Mouse (Mus musculus): ENCODE results near the gene Gm21852. TPM values are rescaled to one million over a fixed set of nuclear protein-coding genes. Genes with fewer than 3 reads are reported as not detected.

Gm21852 gene
- not detected in 2 replicates for polyA plus RNA-seq (2015; fragmentation: Nextera tagmentation; extraction: Ambion mirVana)

DNA sequence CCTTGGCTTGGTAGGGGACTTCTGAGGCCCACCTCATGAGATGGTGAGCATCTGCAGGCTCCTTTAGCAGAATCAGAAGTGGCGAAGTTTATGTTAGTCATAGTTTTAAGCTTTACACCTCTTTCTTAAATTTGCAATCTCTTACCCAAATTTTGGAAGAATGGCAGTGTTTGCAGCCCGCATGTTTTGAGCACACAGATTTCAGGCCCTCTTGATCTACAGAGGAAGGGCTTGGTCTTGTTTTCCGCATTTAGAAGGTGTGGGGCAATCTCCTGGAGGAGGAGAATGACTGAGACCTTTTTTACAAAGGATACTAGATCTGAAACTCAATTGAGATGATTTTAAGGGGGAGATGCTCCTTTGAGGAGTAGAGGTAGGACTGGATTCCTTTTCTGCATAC lies at the start of gene Gm21852:
Gene Gm21852, minus strand, starts transcription at position 101 of the 400 bp plus-strand sequence.

Small RNA genes lying within 50 kb of the gene (microRNA-seq; reads per million reads assigned to microRNA genes)
- gene Gm27466 (not detected), gene Gm28018 (not detected)

Other genes starting within 250 kb of the Gm21852 start
- gene Gm21797, start 123.8 kb upstream of the Gm21852 start, polyA plus RNA-seq (2015; fragmentation: Nextera tagmentation; extraction: Ambion mirVana) = not detected in 2 replicates
- gene Gm20795, start 152.9 kb upstream of the Gm21852 start, polyA plus RNA-seq (2015; fragmentation: Nextera tagmentation; extraction: Ambion mirVana) = not detected in 2 replicates

All from urinary bladder, postnatal 0 days (tissue).